Mouse (Mus musculus): ENCODE measurements around the gene 2810006K23Rik.
A peak's percentile ranks its signal among the peaks of the same experiment; 100 is the strongest.
"Not testable (repeated sequence)": the region's sequence is repeated elsewhere in the genome, so short reads cannot be mapped to it uniquely, and the experiment has no call there.

Gene 2810006K23Rik

GRCm38 (mm10) chr5:124327510-124328364, at the start of gene 2810006K23Rik, which contains the start of gene Mphosph9:
TSS of gene 2810006K23Rik (plus strand) at chr5:124328089.
TSS of gene Mphosph9 (minus strand) at chr5:124327972.
- peak; percentile 99 for DNase-seq (ENCODE audit: low spot score)

- DNase-seq (ENCODE audit: low spot score): no peak
Observed at GRCm38 (mm10) chr5:124282854-124283253, 45.0 kb upstream of the 2810006K23Rik start.

- DNase-seq (ENCODE audit: low spot score): no peak
Observed at GRCm38 (mm10) chr5:124284330-124284729, 43.6 kb upstream of the 2810006K23Rik start.

- DNase-seq (ENCODE audit: low spot score): no peak
Observed at GRCm38 (mm10) chr5:124287616-124288247, 40.2 kb upstream of the 2810006K23Rik start.

- DNase-seq (ENCODE audit: low spot score): no peak
Observed at GRCm38 (mm10) chr5:124290216-124290615, 37.7 kb upstream of the 2810006K23Rik start.

GRCm38 (mm10) chr5:124293967-124294366, 33.9 kb upstream of the 2810006K23Rik start:
- no peak for DNase-seq (ENCODE audit: low spot score)

GRCm38 (mm10) chr5:124296475-124296874, 31.4 kb upstream of the 2810006K23Rik start:
- no peak for DNase-seq (ENCODE audit: low spot score)

GRCm38 (mm10) chr5:124299307-124299706, 28.6 kb upstream of the 2810006K23Rik start:
- not testable (repeated sequence) for DNase-seq (ENCODE audit: low spot score)

GRCm38 (mm10) chr5:124300132-124300531, 27.8 kb upstream of the 2810006K23Rik start:
- DNase-seq (ENCODE audit: low spot score): no peak

- DNase-seq (ENCODE audit: low spot score): not testable (repeated sequence)
Observed at GRCm38 (mm10) chr5:124302853-124303252, 25.0 kb upstream of the 2810006K23Rik start.

- DNase-seq (ENCODE audit: low spot score): no peak
Observed at GRCm38 (mm10) chr5:124309155-124309554, 18.7 kb upstream of the 2810006K23Rik start.

- no peak for DNase-seq (ENCODE audit: low spot score)
Observed at GRCm38 (mm10) chr5:124310091-124310490, 17.8 kb upstream of the 2810006K23Rik start.

- no peak for DNase-seq (ENCODE audit: low spot score)
Observed at GRCm38 (mm10) chr5:124315498-124315897, 12.4 kb upstream of the 2810006K23Rik start.

- no peak for DNase-seq (ENCODE audit: low spot score)
Observed at GRCm38 (mm10) chr5:124315941-124316340, 11.9 kb upstream of the 2810006K23Rik start.

- DNase-seq (ENCODE audit: low spot score): no peak
Observed at GRCm38 (mm10) chr5:124317648-124318047, 10.2 kb upstream of the 2810006K23Rik start.

GRCm38 (mm10) chr5:124326829-124327228, 1.1 kb upstream of the 2810006K23Rik start:
- DNase-seq (ENCODE audit: low spot score): no peak

GRCm38 (mm10) chr5:124330086-124330485, 2.2 kb downstream of the 2810006K23Rik start:
- no peak for DNase-seq (ENCODE audit: low spot score)

- no peak for DNase-seq (ENCODE audit: low spot score)
Observed at GRCm38 (mm10) chr5:124334392-124334791, 6.5 kb downstream of the 2810006K23Rik start.

GRCm38 (mm10) chr5:124337103-124337502, 9.2 kb downstream of the 2810006K23Rik start:
- DNase-seq (ENCODE audit: low spot score): no peak

GRCm38 (mm10) chr5:124337909-124338308, 10.0 kb downstream of the 2810006K23Rik start:
- DNase-seq (ENCODE audit: low spot score): no peak

- no peak for DNase-seq (ENCODE audit: low spot score)
Observed at GRCm38 (mm10) chr5:124338791-124339190, 10.9 kb downstream of the 2810006K23Rik start.

GRCm38 (mm10) chr5:124341753-124342339, 14.0 kb downstream of the 2810006K23Rik start:
- DNase-seq (ENCODE audit: low spot score): peak; percentile 26

- no peak for DNase-seq (ENCODE audit: low spot score)
Observed at GRCm38 (mm10) chr5:124342897-124343296, 15.0 kb downstream of the 2810006K23Rik start.

All from ovary, postnatal 36 days (tissue).